In genomic region chr17:87948965-87949584, GRCm38 (mm10) we compare ENCODE assay signal across 8 mouse cellular contexts. TPM values are rescaled to one million over a fixed set of nuclear protein-coding genes. Genes with fewer than 3 reads are reported as not detected.
A peak's percentile ranks its signal among the peaks of the same experiment; 100 is the strongest.
DNase-seq lines count a peak whose midpoint lies in the region; ATAC-seq and TF ChIP-seq lines count a peak whose summit lies in the region.

No protein-coding gene starts in this region.

- DNase-seq in adrenal gland, postnatal 14 days = peak; percentile 87
- peak; percentile 82 for DNase-seq in embryonic facial prominence, embryonic 10.5 days (ENCODE audit: low spot score)
- DNase-seq in heart, adult 2 months = peak; percentile 64 to 85
- DNase-seq in kidney, postnatal 10 days = peak; percentile 87
- DNase-seq in liver, adult 2 months (ENCODE audit: extremely low read depth, low read depth, low spot score) = peak; percentile 37
- peak; percentile 33 to 68 for DNase-seq in natural killer cell, adult 2 months (ENCODE audit: low spot score in 2 of 2)
- DNase-seq in stomach, postnatal 0 days (ENCODE audit: low spot score) = peak; percentile 81

- no peaks in the 10 kb centered on the region for H3K36me3 ChIP-seq in C2C12 (ENCODE audit: control insufficient read depth, insufficient read depth)
- H3K36me3 ChIP-seq in embryonic facial prominence, embryonic 10.5 days (replicated peaks) = no peaks in the 10 kb centered on the region
- H3K36me3 ChIP-seq in heart, adult 2 months (ENCODE audit: control insufficient read depth, insufficient read depth, low read length) = no peaks in the 10 kb centered on the region
- no peaks in the 10 kb centered on the region for H3K36me3 ChIP-seq in liver, adult 2 months (ENCODE audit: control insufficient read depth, insufficient read depth, low read length)
- no peaks in the 10 kb centered on the region for H3K36me3 ChIP-seq in stomach, postnatal 0 days (ENCODE audit: control insufficient read depth, insufficient read depth, low read length)

- intact Hi-C loops in heart, adult 2 months (cut with DNase I) = loop anchor here (1.0 to 5.0 kb wide), 4 partner anchors 66 to 347 kb away; no protein-coding TSS in a partner anchor

- TF ChIP-seq EP300 in heart, adult 2 months (IDR thresholded peaks at IDR 0.05; ENCODE audit: insufficient read depth, low read depth, low read length) = peak; percentile 75
- no peak for TF ChIP-seq EP300 in stomach, postnatal 0 days (optimal IDR thresholded peaks at IDR 0.05)

- H3K9ac ChIP-seq in heart, adult 2 months (ENCODE audit: low read depth, low read length) = no peak overlapping the region
- no peak overlapping the region for H3K9ac ChIP-seq in liver, adult 2 months (ENCODE audit: low read depth, low read length)
- H3K9ac ChIP-seq in stomach, postnatal 0 days (ENCODE audit: low read length) = no peak overlapping the region

- H3K9me3 ChIP-seq in embryonic facial prominence, embryonic 10.5 days = no peaks in the 10 kb centered on the region
- H3K9me3 ChIP-seq in stomach, postnatal 0 days (ENCODE audit: control insufficient read depth, low read length) = no peaks in the 10 kb centered on the region

- H3K27me3 ChIP-seq in C2C12 (ENCODE audit: control insufficient read depth, insufficient read depth, insufficient read length) = no peaks in the 10 kb centered on the region
- no peaks in the 10 kb centered on the region for H3K27me3 ChIP-seq in embryonic facial prominence, embryonic 10.5 days (replicated peaks; ENCODE audit: low read depth, poor library complexity, severe bottlenecking)
- H3K27me3 ChIP-seq in heart, adult 2 months (ENCODE audit: control insufficient read depth, insufficient read depth, low read length) = no peaks in the 10 kb centered on the region
- no peaks in the 10 kb centered on the region for H3K27me3 ChIP-seq in liver, adult 2 months (ENCODE audit: control insufficient read depth, insufficient read depth, low read length)
- no peaks in the 10 kb centered on the region for H3K27me3 ChIP-seq in stomach, postnatal 0 days (ENCODE audit: control insufficient read depth, insufficient read depth, low read length)

- peak; percentile 97 for TF ChIP-seq CTCF in C2C12 (IDR thresholded peaks at IDR 0.05; ENCODE audit: control insufficient read depth, insufficient read depth, insufficient read length)
- peak; percentile 100 for TF ChIP-seq CTCF in heart, adult 2 months (IDR thresholded peaks at IDR 0.05)
- peak; percentile 99 for TF ChIP-seq CTCF in liver, adult 2 months (IDR thresholded peaks at IDR 0.05; ENCODE audit: low read depth, low read length)
- peak; percentile 98 for TF ChIP-seq CTCF in stomach, postnatal 0 days (IDR thresholded peaks at IDR 0.05; ENCODE audit: low read depth)

- ATAC-seq in stomach, postnatal 0 days (ENCODE audit: low FRiP score, low TSS enrichment) = peak; percentile 63; the same call in 1 of the 2 replicates

- 46% methylated on average over 16 of the region's 16 CpGs for WGBS in embryonic facial prominence, embryonic 10.5 days
- WGBS in heart, adult 2 months = 39% methylated on average over 16 of the region's 16 CpGs
- 39% methylated on average over 16 of the region's 16 CpGs for WGBS in liver, adult 2 months
- WGBS in stomach, postnatal 0 days = 43% methylated on average over 16 of the region's 16 CpGs

- no peaks in the 10 kb centered on the region for H3K79me2 ChIP-seq in C2C12 (ENCODE audit: control insufficient read depth, insufficient read depth)
- no peaks in the 10 kb centered on the region for H3K79me2 ChIP-seq in heart, adult 2 months (replicated peaks; ENCODE audit: control insufficient read depth, insufficient read depth, low read length)
- H3K79me2 ChIP-seq in liver, adult 2 months (ENCODE audit: control insufficient read depth, insufficient read depth, low read length) = no peaks in the 10 kb centered on the region

- H3K4me3 ChIP-seq in C2C12 (ENCODE audit: insufficient read depth, poor library complexity, severe bottlenecking) = no peak overlapping the region
- no peak overlapping the region for H3K4me3 ChIP-seq in embryonic facial prominence, embryonic 10.5 days
- no peak overlapping the region for H3K4me3 ChIP-seq in heart, adult 2 months
- no peak overlapping the region for H3K4me3 ChIP-seq in liver, adult 2 months (ENCODE audit: insufficient read depth, low read depth, low read length)
- H3K4me3 ChIP-seq in stomach, postnatal 0 days (ENCODE audit: low read depth, low read length) = no peak overlapping the region

- H3K4me2 ChIP-seq in stomach, postnatal 0 days (replicated peaks; ENCODE audit: low read depth) = no peak overlapping the region

- H3K4me1 ChIP-seq in embryonic facial prominence, embryonic 10.5 days = no peaks in the 10 kb centered on the region
- no peaks in the 10 kb centered on the region for H3K4me1 ChIP-seq in heart, adult 2 months (ENCODE audit: control insufficient read depth, insufficient read depth, low read length)
- H3K4me1 ChIP-seq in liver, adult 2 months (ENCODE audit: control insufficient read depth, insufficient read depth, low read length) = no peaks in the 10 kb centered on the region
- no peaks in the 10 kb centered on the region for H3K4me1 ChIP-seq in stomach, postnatal 0 days (replicated peaks; ENCODE audit: control insufficient read depth, insufficient read depth)

- no peak overlapping the region for H3K27ac ChIP-seq in embryonic facial prominence, embryonic 10.5 days (replicated peaks)
- H3K27ac ChIP-seq in heart, adult 2 months = no peak overlapping the region
- H3K27ac ChIP-seq in liver, adult 2 months (replicated peaks; ENCODE audit: insufficient read depth, low read depth, low read length) = no peak overlapping the region
- no peak overlapping the region for H3K27ac ChIP-seq in stomach, postnatal 0 days (replicated peaks)

- no peak overlapping the region for H3ac ChIP-seq in C2C12 (ENCODE audit: control insufficient read depth, insufficient read length, low read depth)

- H3K79me3 ChIP-seq in C2C12 (ENCODE audit: low read depth) = no peaks in the 10 kb centered on the region

- TF ChIP-seq POLR2A in heart, adult 2 months (IDR thresholded peaks at IDR 0.05; ENCODE audit: insufficient read depth, low read depth, low read length) = no peak
- TF ChIP-seq POLR2A in liver, adult 2 months (IDR thresholded peaks at IDR 0.05; ENCODE audit: extremely low read depth, insufficient read depth, low read length) = no peak

TF ChIP-seq in C2C12, 6 proteins besides CTCF, POLR2A, EP300 and RAD21:
- TF ChIP-seq MAX (IDR thresholded peaks at IDR 0.05) (peak; percentile 30), USF1 (IDR thresholded peaks at IDR 0.05; ENCODE audit: low read depth) (no peak)

RNA-seq across cellular contexts. Expression of gene Msh6, which starts 25.8 kb away (rescaled TPM):
- polyA plus RNA-seq in C2C12 (2012; fragmentation: generic; extraction: Trizol) = 20.7 TPM
- total RNA-seq in adrenal gland, postnatal 14 days (2021) = 19.0 and 19.7 TPM in 2 replicates
- polyA plus RNA-seq in embryonic facial prominence, embryonic 10.5 days (2016; fragmentation: Nextera tagmentation; extraction: Ambion mirVana) = 88.8 and 89.1 TPM in 2 replicates
- total RNA-seq in heart, adult 2 months (2021) = 1 to 10 TPM; 8.2 to 8.6 TPM
- polyA plus RNA-seq in heart, adult 2 months (2012; rRNA removed) = 1.5 and 3.3 TPM in 2 replicates
- total RNA-seq in liver, adult 2 months (2014; rRNA removed) = 7.2 and 7.9 TPM in 2 replicates
- 1.1 and 1.4 TPM in 2 replicates for polyA plus RNA-seq in liver, adult 2 months (2012; rRNA removed)
- polyA plus RNA-seq in stomach, postnatal 0 days (2015; fragmentation: Nextera tagmentation; extraction: Ambion mirVana) = 11.3 and 11.6 TPM in 2 replicates

RNA-seq across cellular contexts. Expression of gene Rpl36-ps4, which starts 28.3 kb away (rescaled TPM):
- polyA plus RNA-seq in C2C12 (2012; fragmentation: generic; extraction: Trizol) = not detected
- not detected in 2 replicates for total RNA-seq in adrenal gland, postnatal 14 days (2021)
- not detected in 2 replicates for polyA plus RNA-seq in embryonic facial prominence, embryonic 10.5 days (2016; fragmentation: Nextera tagmentation; extraction: Ambion mirVana)
- total RNA-seq in heart, adult 2 months (2021) = not detected
- not detected in 2 replicates for polyA plus RNA-seq in heart, adult 2 months (2012; rRNA removed)
- total RNA-seq in liver, adult 2 months (2014; rRNA removed) = not detected in 2 replicates
- polyA plus RNA-seq in liver, adult 2 months (2012; rRNA removed) = not detected in 2 replicates
- not detected in 2 replicates for polyA plus RNA-seq in stomach, postnatal 0 days (2015; fragmentation: Nextera tagmentation; extraction: Ambion mirVana)

Comparison
In these comparisons a context has a peak if more than half of its experiments do, and no peak if none do; other contexts are left out.
1. DNase-seq: peak in every context shown above with its lines; median percentile 87 in adrenal gland, postnatal 14 days; 87 in kidney, postnatal 10 days; 82 in embryonic facial prominence, embryonic 10.5 days; 81 in stomach, postnatal 0 days; 74 in heart, adult 2 months; 50 in natural killer cell, adult 2 months; 37 in liver, adult 2 months.